Mouse (Mus musculus) MEL (cell line): ENCODE measurements around the gene Nudt15. TPM values are rescaled to one million over a fixed set of nuclear protein-coding genes. Genes with fewer than 3 reads are reported as not detected.
"Not testable (repeated sequence)": the region's sequence is repeated elsewhere in the genome, so short reads cannot be mapped to it uniquely, and the experiment has no call there.

Source experiments
- DNase-seq: peaks from one replicate; pipeline ENCODE4 v3.0.0; 2011; ENCODE audit warnings: low read depth, low spot score
- H3K27ac ChIP-seq: 2 replicates; pipeline ENCODE4 v1.5.1; 2012; ENCODE audit warnings: low read depth, mild to moderate bottlenecking, control low read depth, low read length, moderate library complexity; ENCODE audit not compliant: control insufficient read depth
- H3K27me3 ChIP-seq, 2 experiments: fragments of 150-350 bp in 1 of 2; sonication (generic) in 1 of 2; 2 replicates each; pipeline ENCODE4 v1.6.1; 2012; ENCODE audit warnings: low read length in 2 of 2, mild to moderate bottlenecking in 2 of 2, improper control_type of control experiment in 1 of 2, moderate library complexity in 1 of 2; ENCODE audit not compliant: insufficient read depth in 2 of 2, control insufficient read depth in 1 of 2
- H3K36me3 ChIP-seq, 2 experiments: 2 replicates each; pipeline ENCODE4 v1.6.1; 2012 to 2014; ENCODE audit warnings: low read length in 2 of 2, improper control_type of control experiment in 1 of 2, inconsistent platforms in 1 of 2, mild to moderate bottlenecking in 1 of 2; ENCODE audit not compliant: insufficient read depth in 2 of 2, control insufficient read depth in 1 of 2
- H3K4me1 ChIP-seq, 2 experiments: fragments of 150-350 bp in 1 of 2; sonication (generic) in 1 of 2; 2 replicates each; pipeline ENCODE4 v1.6.1; 2012; ENCODE audit warnings: low read length in 2 of 2, improper control_type of control experiment in 1 of 2, mild to moderate bottlenecking in 1 of 2; ENCODE audit not compliant: insufficient read depth in 2 of 2, control insufficient read depth in 1 of 2
- H3K4me3 ChIP-seq, 2 experiments: fragments of 150-350 bp in 1 of 2; sonication (generic) in 1 of 2; 2 replicates each; pipeline ENCODE4 v1.5.1; 2012; ENCODE audit warnings: low read depth in 2 of 2, low read length in 2 of 2, mild to moderate bottlenecking in 2 of 2, moderate library complexity in 2 of 2, control low read depth in 1 of 2, improper control_type of control experiment in 1 of 2; ENCODE audit not compliant: control insufficient read depth in 1 of 2, insufficient read depth in 1 of 2
- H3K79me2 ChIP-seq: 2 replicates; pipeline ENCODE4 v1.6.1; 2012; ENCODE audit warnings: mild to moderate bottlenecking, low read length, moderate library complexity; ENCODE audit not compliant: control insufficient read depth, poor library complexity, insufficient read depth
- H3K9ac ChIP-seq: 2 replicates; pipeline ENCODE4 v1.6.1; 2012; ENCODE audit warnings: low read depth, mild to moderate bottlenecking, control low read depth, low read length, moderate library complexity; ENCODE audit not compliant: control insufficient read depth, poor library complexity, severe bottlenecking
- H3K9me3 ChIP-seq: fragments of 150-350 bp; sonication (generic); replicated peaks from 2 replicates; pipeline ENCODE4 v1.6.1; 2012; ENCODE audit warnings: mild to moderate bottlenecking, low read length, improper control_type of control experiment, moderate library complexity; ENCODE audit not compliant: insufficient read depth
- BHLHE40 ChIP-seq: IDR thresholded peaks from 2 replicates; pipeline ENCODE4 v1.6.1; 2012; ENCODE audit warnings: low read depth, mild to moderate bottlenecking, inconsistent platforms, low read length, improper control_type of control experiment, borderline replicate concordance
- CHD1 ChIP-seq: IDR thresholded peaks from 2 replicates; pipeline ENCODE4 v1.6.1; 2012; ENCODE audit warnings: low read depth, mild to moderate bottlenecking, inconsistent platforms, low read length, improper control_type of control experiment
- CHD2 ChIP-seq: IDR thresholded peaks from 2 replicates; pipeline ENCODE4 v1.6.1; 2011; ENCODE audit warnings: low read length, improper control_type of control experiment
- CTCF ChIP-seq, 3 experiments: IDR thresholded peaks in 2 of 3; conservative IDR thresholded peaks in 1 of 3; 2 replicates each; pipeline ENCODE4 v1.5.1; 2011 to 2012; ENCODE audit warnings: low read length in 3 of 3, low read depth in 2 of 3, mild to moderate bottlenecking in 2 of 3, improper control_type of control experiment in 1 of 3, inconsistent platforms in 1 of 3, mixed read lengths in 1 of 3, moderate library complexity in 1 of 3; ENCODE audit not compliant: control insufficient read depth in 1 of 3, insufficient read depth in 1 of 3, poor library complexity in 1 of 3, severe bottlenecking in 1 of 3
- EP300 ChIP-seq, 2 experiments: IDR thresholded peaks; 2 replicates each; pipeline ENCODE4 v1.6.1; 2011; ENCODE audit warnings: improper control_type of control experiment in 2 of 2, low read length in 2 of 2, low read depth in 1 of 2, mild to moderate bottlenecking in 1 of 2
- ETS1 ChIP-seq: IDR thresholded peaks from 2 replicates; pipeline ENCODE4 v1.6.1; 2012; ENCODE audit warnings: low read depth, mild to moderate bottlenecking, inconsistent platforms, low read length, improper control_type of control experiment, moderate library complexity
- GATA1 ChIP-seq: IDR thresholded peaks from 2 replicates; pipeline ENCODE4 v1.6.1; 2011; ENCODE audit warnings: low read depth, low read length, improper control_type of control experiment
- HCFC1 ChIP-seq: IDR thresholded peaks from 2 replicates; pipeline ENCODE4 v1.6.1; 2012; ENCODE audit warnings: low read depth, mild to moderate bottlenecking, inconsistent platforms, low read length, improper control_type of control experiment, moderate library complexity
- JUND ChIP-seq: IDR thresholded peaks from 2 replicates; pipeline ENCODE4 v1.6.1; 2011; ENCODE audit warnings: low read depth, mild to moderate bottlenecking, improper control_type of control experiment, low read length
- KAT2A ChIP-seq: conservative IDR thresholded peaks from 2 replicates; pipeline ENCODE4 v1.6.1; 2012; ENCODE audit warnings: low read depth, low read length, improper control_type of control experiment, inconsistent platforms
- MAX ChIP-seq: IDR thresholded peaks from 2 replicates; pipeline ENCODE4 v1.6.1; 2011; ENCODE audit warnings: low read length, improper control_type of control experiment
- MAZ ChIP-seq: IDR thresholded peaks from 2 replicates; pipeline ENCODE4 v1.6.1; 2012; ENCODE audit warnings: low read depth, mild to moderate bottlenecking, inconsistent platforms, low read length, improper control_type of control experiment
- MEF2A ChIP-seq: IDR thresholded peaks from 2 replicates; pipeline ENCODE4 v1.6.1; 2014; ENCODE audit warnings: low read depth, mild to moderate bottlenecking, inconsistent platforms, low read length, improper control_type of control experiment; ENCODE audit not compliant: poor library complexity, insufficient replicate concordance, severe bottlenecking; ENCODE audit errors: extremely low read depth
- MYB ChIP-seq: IDR thresholded peaks from 2 replicates; pipeline ENCODE4 v1.6.1; 2011; ENCODE audit warnings: mild to moderate bottlenecking, low read depth, low read length, improper control_type of control experiment
- NELFE ChIP-seq: IDR thresholded peaks from 2 replicates; pipeline ENCODE4 v1.6.1; 2011; ENCODE audit warnings: low read depth, low read length, improper control_type of control experiment
- NRF1 ChIP-seq: IDR thresholded peaks from 2 replicates; pipeline ENCODE4 v1.6.1; 2014; ENCODE audit warnings: low read depth, mild to moderate bottlenecking, inconsistent platforms, low read length, improper control_type of control experiment, moderate library complexity; ENCODE audit not compliant: poor library complexity, insufficient read depth, severe bottlenecking
- POLR2A ChIP-seq, 2 experiments: IDR thresholded peaks; 2 replicates each; pipeline ENCODE4 v1.6.1; 2011 to 2012; ENCODE audit warnings: low read length in 2 of 2, mild to moderate bottlenecking in 2 of 2, control low read depth in 1 of 2, improper control_type of control experiment in 1 of 2, low read depth in 1 of 2, moderate library complexity in 1 of 2; ENCODE audit not compliant: control insufficient read depth in 1 of 2, insufficient read depth in 1 of 2, poor library complexity in 1 of 2
- POLR2AphosphoS2 ChIP-seq: IDR thresholded peaks from 2 replicates; pipeline ENCODE4 v1.6.1; 2011; ENCODE audit warnings: low read length, improper control_type of control experiment
- RAD21 ChIP-seq: IDR thresholded peaks from 2 replicates; pipeline ENCODE4 v1.6.1; 2011; ENCODE audit warnings: mild to moderate bottlenecking, low read depth, low read length, improper control_type of control experiment
- RCOR1 ChIP-seq: IDR thresholded peaks from 2 replicates; pipeline ENCODE4 v1.6.1; 2012; ENCODE audit warnings: low read depth, mild to moderate bottlenecking, inconsistent platforms, low read length, improper control_type of control experiment
- SIN3A ChIP-seq: IDR thresholded peaks from 2 replicates; pipeline ENCODE4 v1.6.1; 2012; ENCODE audit warnings: low read length, improper control_type of control experiment, inconsistent platforms
- SMC3 ChIP-seq: IDR thresholded peaks from 2 replicates; pipeline ENCODE4 v1.6.1; 2011; ENCODE audit warnings: low read depth, low read length, improper control_type of control experiment
- TBP ChIP-seq: IDR thresholded peaks from 2 replicates; pipeline ENCODE4 v1.8.0; 2011; ENCODE audit warnings: low read depth, low read length, improper control_type of control experiment
- TCF12 ChIP-seq: IDR thresholded peaks from 2 replicates; pipeline ENCODE4 v1.6.1; 2014; ENCODE audit warnings: low read depth, mild to moderate bottlenecking, inconsistent platforms, low read length, improper control_type of control experiment, moderate library complexity
- UBTF ChIP-seq: IDR thresholded peaks from 2 replicates; pipeline ENCODE4 v1.6.1; 2012; ENCODE audit warnings: low read depth, mild to moderate bottlenecking, inconsistent platforms, low read length, improper control_type of control experiment, moderate library complexity, borderline replicate concordance; ENCODE audit not compliant: insufficient read depth
- USF2 ChIP-seq, 2 experiments: IDR thresholded peaks; 2 replicates each; pipeline ENCODE4 v1.6.1; 2011 to 2012; ENCODE audit warnings: improper control_type of control experiment in 2 of 2, low read length in 2 of 2, borderline replicate concordance in 1 of 2, inconsistent platforms in 1 of 2, low read depth in 1 of 2, mild to moderate bottlenecking in 1 of 2; ENCODE audit not compliant: insufficient read depth in 1 of 2
- ZC3H11A ChIP-seq: IDR thresholded peaks from 2 replicates; pipeline ENCODE4 v1.6.1; 2012; ENCODE audit warnings: low read depth, mild to moderate bottlenecking, inconsistent platforms, low read length, improper control_type of control experiment
- ZKSCAN1 ChIP-seq: IDR thresholded peaks from 2 replicates; pipeline ENCODE4 v1.6.1; 2012; ENCODE audit warnings: low read depth, mild to moderate bottlenecking, inconsistent platforms, low read length, improper control_type of control experiment, moderate library complexity
- ZNF384 ChIP-seq: IDR thresholded peaks from 2 replicates; pipeline ENCODE4 v1.6.1; 2012; ENCODE audit warnings: low read depth, mild to moderate bottlenecking, inconsistent platforms, low read length, improper control_type of control experiment
- polyA plus RNA-seq, 2 experiments: library from polyadenylated mRNA; stranded (reverse) in 1 of 2; unstranded in 1 of 2; fragments of >175 nt in 1 of 2; fragments of >200 nt in 1 of 2; gene quantifications; 2 replicates each; pipeline versions ENCODE4 v1.2.1 to v1.2.4; 2012; ENCODE audit warnings: low replicate concordance in 2 of 2, low read depth in 1 of 2; ENCODE audit not compliant: insufficient read length in 2 of 2, insufficient read depth in 1 of 2, missing spikeins in 1 of 2
- total RNA-seq: library from RNA; depleted of rRNA; stranded (reverse); fragments of 300-350 nt; gene quantifications from 2 replicates; pipeline ENCODE4 v1.2.3, GENCODE M21; 2012

Nudt15 gene
- total and polyA plus RNA-seq, 3 experiments, result 8.8 to 12.3 TPM; not detected in 1

GRCm38 (mm10) chr14:73528661-73529060 lies 19.4 kb downstream of the Nudt15 start:
- H3K9me3 ChIP-seq, H3K27me3 ChIP-seq, H3K9ac ChIP-seq, H3K4me3 ChIP-seq, H3K79me2 ChIP-seq: not testable (repeated sequence)
- peaks cover 0 to 20% of the 10 kb centered on the region in 2 experiments; a peak in 2 of 4 replicates for H3K36me3 ChIP-seq
- peak; percentile 59 for DNase-seq
- peaks cover 0 to 23% of the 10 kb centered on the region in 2 experiments for H3K4me1 ChIP-seq
- TF ChIP-seq SIN3A, result 0 out of 2 replicates have a peak, but pooled peaks have one; percentile 16
- H3K27ac ChIP-seq, result peak overlapping the region; percentile 79

GRCm38 (mm10) chr14:73524766-73525448 lies 23.1 kb downstream of the Nudt15 start, which contains the start of gene Sucla2:
TSS of gene Sucla2 (plus strand) at chr14:73525319.
- H3K4me1 ChIP-seq, result peaks cover 0 to 23% of the 10 kb centered on the region in 2 experiments
- peak within 1 kb of the TSS; percentile 92 for H3K9ac ChIP-seq
- DNase-seq, result peak; percentile 98
- no peaks in the 10 kb centered on the region for H3K27me3 ChIP-seq
- H3K79me2 ChIP-seq, result no peaks in the 10 kb centered on the region; the same call in 1 of the 2 replicates
- peak within 1 kb of the TSS; percentile 59 to 87 for H3K4me3 ChIP-seq
- H3K27ac ChIP-seq, result peak within 1 kb of the TSS; percentile 84
- H3K9me3 ChIP-seq, result no peaks in the 10 kb centered on the region
- peaks cover 0 to 20% of the 10 kb centered on the region in 2 experiments; a peak in 2 of 4 replicates for H3K36me3 ChIP-seq
- TF ChIP-seq JUND (no peak), SIN3A (peak; percentile 82), USF2 (IDR thresholded peaks at IDR 0.05; ENCODE audit: borderline replicate concordance in 1 of 2, insufficient read depth in 1 of 2, low read depth in 1 of 2, low read length in 2 of 2) (no peak), ZNF384 (peak; percentile 48; the same call in 1 of the 2 replicates), ZKSCAN1 (no peak), MAX (peak; percentile 51), UBTF (no peak), POLR2AphosphoS2 (0 out of 2 replicates have a peak, but pooled peaks have one; percentile 56), MYB (no peak), ZC3H11A (peak; percentile 47; the same call in 1 of the 2 replicates), RCOR1 (no peak; the same call in 1 of the 2 replicates), NELFE (peak; percentile 55), SMC3 (peak; percentile 85), TBP (peak; percentile 63; the same call in 1 of the 2 replicates), MEF2A (no peak), POLR2A (IDR thresholded peaks at IDR 0.05; ENCODE audit: control insufficient read depth in 1 of 2, insufficient read depth in 1 of 2, low read depth in 1 of 2, low read length in 2 of 2, poor library complexity in 1 of 2) (peak in 1 of 2 experiments; percentile 67; a peak in 2 of 4 replicates), CHD2 (no peak; the same call in 1 of the 2 replicates), HCFC1 (peak; percentile 90), KAT2A (peak; percentile 58; the same call in 1 of the 2 replicates), CTCF (IDR thresholded peaks at IDR 0.05 in 2 of 3, conservative IDR thresholded peaks at IDR 0.05 in 1 of 3; ENCODE audit: control insufficient read depth in 1 of 3, insufficient read depth in 1 of 3, low read depth in 2 of 3, low read length in 3 of 3, poor library complexity in 1 of 3, severe bottlenecking in 1 of 3) (peak; percentile 71 to 99 (median 89)), MAZ (0 out of 2 replicates have a peak, but pooled peaks have one; percentile 21), BHLHE40 (no peak), EP300 (IDR thresholded peaks at IDR 0.05; ENCODE audit: low read depth in 1 of 2, low read length in 2 of 2) (no peak; a peak in 1 of 4 replicates), ETS1 (peak; percentile 20; the same call in 1 of the 2 replicates), NRF1 (peak; percentile 25; the same call in 1 of the 2 replicates), GATA1 (0 out of 2 replicates have a peak, but pooled peaks have one; percentile 8), RAD21 (peak; percentile 51), CHD1 (no peak), TCF12 (peak; percentile 45; the same call in 1 of the 2 replicates)
